Mouse (Mus musculus) midbrain, embryonic 12.5 days (tissue): ENCODE measurements around the gene Cpt1a. TPM values are rescaled to one million over a fixed set of nuclear protein-coding genes. Genes with fewer than 3 reads are reported as not detected.

Source experiments
- microRNA-seq: library from miRNA; unstranded; fragments of <30 nt; microRNA quantifications from one replicate; pipeline ENCODE4, GENCODE M21; 2017
- polyA plus RNA-seq: library from polyadenylated mRNA; unstranded; fragments of >200 nt; fragmentation: Nextera tagmentation; extraction: Ambion mirVana; gene quantifications from 2 replicates; pipeline ENCODE4 v1.2.1, GENCODE M21; 2016

Cpt1a gene
- polyA plus RNA-seq, 1 experiment from 2014 or later: 13.3 TPM

Small RNA genes within 50 kb of the gene (microRNA-seq; reads per million reads assigned to microRNA genes)
- not detected for gene Mir6984

Other genes with a start within 250 kb of the Cpt1a start
- 113 and 117 TPM in 2 replicates for gene Mrpl21, start 39.4 kb upstream of the Cpt1a start, polyA plus RNA-seq
- 10.8 and 13.0 TPM in 2 replicates for gene Ighmbp2, start 39.3 kb upstream of the Cpt1a start, polyA plus RNA-seq
- 0.18 and 0.26 TPM in 2 replicates for gene Tesmin, start 66.5 kb downstream of the Cpt1a start, polyA plus RNA-seq
- 1.4 and 1.6 TPM in 2 replicates for gene Gal, start 92.2 kb downstream of the Cpt1a start, polyA plus RNA-seq